Mouse (Mus musculus): Measurements from ENCODE around the gene Zfp106. TPM values are rescaled to one million over a fixed set of nuclear protein-coding genes. Genes with fewer than 3 reads are reported as not detected.

The Zfp106 gene
- polyA plus RNA-seq (2012; rRNA removed), result 80.4 and 87.6 TPM in 2 replicates

- TF ChIP-seq CTCF (IDR thresholded peaks at IDR 0.05; ENCODE audit: borderline replicate concordance, control insufficient read depth, extremely low read depth, insufficient read depth, low read length, poor library complexity) (0 out of 2 replicates have a peak, but pooled peaks have one; percentile 18), POLR2A (IDR thresholded peaks at IDR 0.05; ENCODE audit: control insufficient read depth, extremely low read depth, insufficient read depth, low read length, poor library complexity) (peak; percentile 76)
- Histone ChIP-seq H3K4me3 (ENCODE audit: control insufficient read depth, insufficient read depth, low read length) (peak within 1 kb of the TSS; percentile 98), H3K36me3 (ENCODE audit: control insufficient read depth, insufficient read depth, low read length) (no peaks in the 10 kb centered on the region), H3K27ac (ENCODE audit: control insufficient read depth, insufficient read depth, low read length) (no peak within 1 kb of the TSS), H3K4me1 (replicated peaks; ENCODE audit: control insufficient read depth, insufficient read depth, low read length) (peaks cover 4% of the 10 kb centered on the region; the same call in 1 of the 2 replicates), H3K27me3 (ENCODE audit: control insufficient read depth, insufficient read depth, low read length) (no peaks in the 10 kb centered on the region)
- peak; percentile 88 for DNase-seq
- WGBS, result under 1% methylated on average over 50 of the region's 50 CpGs
Measured at GRCm38 (mm10) chr2:120563235-120563990, at the start of gene Zfp106. Gene Zfp106 (minus strand): TSS chr2:120563843.

- peaks cover 3% of the 10 kb centered on the region for H3K36me3 ChIP-seq (ENCODE audit: control insufficient read depth, insufficient read depth, low read length)
- peak; percentile 94 for DNase-seq
- H3K4me3 ChIP-seq (ENCODE audit: control insufficient read depth, insufficient read depth, low read length), result peak within 1 kb of the TSS; percentile 88
- TF ChIP-seq POLR2A (IDR thresholded peaks at IDR 0.05; ENCODE audit: control insufficient read depth, extremely low read depth, insufficient read depth, low read length, poor library complexity) (peak; percentile 85), CTCF (IDR thresholded peaks at IDR 0.05; ENCODE audit: borderline replicate concordance, control insufficient read depth, extremely low read depth, insufficient read depth, low read length, poor library complexity) (0 out of 2 replicates have a peak, but pooled peaks have one; percentile 14)
- H3K27ac ChIP-seq (ENCODE audit: control insufficient read depth, insufficient read depth, low read length), result peak within 1 kb of the TSS; percentile 21; the same call in 1 of the 2 replicates
- H3K27me3 ChIP-seq (ENCODE audit: control insufficient read depth, insufficient read depth, low read length), result no peaks in the 10 kb centered on the region
- 0 out of 2 replicates have a peak, but pooled peaks cover 3% of the 10 kb centered on the region for H3K4me1 ChIP-seq (replicated peaks; ENCODE audit: control insufficient read depth, insufficient read depth, low read length)
- WGBS, result under 1% methylated on average over 52 of the region's 52 CpGs
Measured at GRCm38 (mm10) chr2:120608830-120609723, 45.4 kb upstream of the Zfp106 start, which contains the start of the genes Haus2 and Lrrc57. Gene Haus2 (plus strand): TSS chr2:120609383. Gene Lrrc57 (minus strand): TSS chr2:120609520.

- H3K27ac ChIP-seq (ENCODE audit: control insufficient read depth, insufficient read depth, low read length), result no peak overlapping the region
- DNase-seq, result peak; percentile 21
- WGBS, result 97% methylated on average over 6 of the region's 6 CpGs
- 0 out of 2 replicates have a peak, but pooled peaks cover 3% of the 10 kb centered on the region for H3K4me1 ChIP-seq (replicated peaks; ENCODE audit: control insufficient read depth, insufficient read depth, low read length)
- H3K36me3 ChIP-seq (ENCODE audit: control insufficient read depth, insufficient read depth, low read length), result peaks cover 5% of the 10 kb centered on the region; the same call in 1 of the 2 replicates
- TF ChIP-seq CTCF (IDR thresholded peaks at IDR 0.05; ENCODE audit: borderline replicate concordance, control insufficient read depth, extremely low read depth, insufficient read depth, low read length, poor library complexity) (no peak), POLR2A (IDR thresholded peaks at IDR 0.05; ENCODE audit: control insufficient read depth, extremely low read depth, insufficient read depth, low read length, poor library complexity) (no peak)
- no peak overlapping the region for H3K4me3 ChIP-seq (ENCODE audit: control insufficient read depth, insufficient read depth, low read length)
- H3K27me3 ChIP-seq (ENCODE audit: control insufficient read depth, insufficient read depth, low read length), result no peaks in the 10 kb centered on the region
Measured at GRCm38 (mm10) chr2:120606021-120606690, 42.5 kb upstream of the Zfp106 start.

DNA sequence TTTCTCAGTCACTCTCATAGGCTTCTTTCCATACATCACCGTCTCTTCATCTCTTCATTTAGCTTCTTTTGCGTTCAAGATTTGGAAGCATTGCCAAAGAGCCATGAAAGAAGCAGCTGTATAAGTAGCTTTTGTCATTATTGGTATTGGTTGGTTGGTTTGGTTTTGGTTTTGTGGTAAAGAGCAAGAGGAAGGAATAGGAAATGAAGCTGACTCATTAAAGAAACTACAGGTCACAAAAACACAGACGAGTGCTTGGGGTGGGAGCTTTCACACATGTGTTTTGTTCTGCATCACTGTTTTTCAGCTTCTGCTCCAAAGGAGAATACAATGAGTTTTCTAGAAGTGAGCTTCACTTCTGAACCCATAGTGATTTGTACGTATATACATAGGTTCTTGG lies 35.9 kb upstream of the Zfp106 start:
- no peaks in the 10 kb centered on the region for H3K4me1 ChIP-seq (replicated peaks; ENCODE audit: control insufficient read depth, insufficient read depth, low read length)
- DNase-seq, result no peak
- peaks cover 49% of the 10 kb centered on the region for H3K36me3 ChIP-seq (ENCODE audit: control insufficient read depth, insufficient read depth, low read length)
- TF ChIP-seq POLR2A (IDR thresholded peaks at IDR 0.05; ENCODE audit: control insufficient read depth, extremely low read depth, insufficient read depth, low read length, poor library complexity) (no peak), CTCF (IDR thresholded peaks at IDR 0.05; ENCODE audit: borderline replicate concordance, control insufficient read depth, extremely low read depth, insufficient read depth, low read length, poor library complexity) (no peak)
- 43% methylated on average over 4 of the region's 4 CpGs for WGBS
- H3K27ac ChIP-seq (ENCODE audit: control insufficient read depth, insufficient read depth, low read length), result no peak overlapping the region
- H3K27me3 ChIP-seq (ENCODE audit: control insufficient read depth, insufficient read depth, low read length), result no peaks in the 10 kb centered on the region
- H3K4me3 ChIP-seq (ENCODE audit: control insufficient read depth, insufficient read depth, low read length), result no peak overlapping the region

DNA sequence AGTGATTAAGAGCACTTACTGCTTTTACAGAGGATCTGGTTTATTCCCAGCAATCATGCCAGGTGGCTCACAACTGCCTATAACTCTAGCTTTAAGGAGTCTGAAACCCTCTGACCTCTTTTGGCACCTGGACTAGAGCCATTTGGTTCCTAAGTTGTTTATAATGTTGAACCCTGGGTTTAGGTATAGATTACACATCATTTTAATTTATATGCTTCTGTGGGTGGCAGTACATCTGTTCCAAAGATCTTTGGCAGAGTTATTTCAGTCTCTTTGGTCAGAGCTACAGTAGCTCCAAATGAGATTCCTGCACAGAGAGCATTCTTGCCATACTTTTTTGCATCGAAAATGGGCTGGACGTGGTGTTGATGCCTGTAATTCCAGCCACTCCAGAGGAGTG lies 34.1 kb upstream of the Zfp106 start:
- TF ChIP-seq CTCF (IDR thresholded peaks at IDR 0.05; ENCODE audit: borderline replicate concordance, control insufficient read depth, extremely low read depth, insufficient read depth, low read length, poor library complexity) (no peak), POLR2A (IDR thresholded peaks at IDR 0.05; ENCODE audit: control insufficient read depth, extremely low read depth, insufficient read depth, low read length, poor library complexity) (no peak)
- H3K27me3 ChIP-seq (ENCODE audit: control insufficient read depth, insufficient read depth, low read length), result no peaks in the 10 kb centered on the region
- H3K36me3 ChIP-seq (ENCODE audit: control insufficient read depth, insufficient read depth, low read length), result peaks cover 45% of the 10 kb centered on the region
- H3K27ac ChIP-seq (ENCODE audit: control insufficient read depth, insufficient read depth, low read length), result no peak overlapping the region
- no peak overlapping the region for H3K4me3 ChIP-seq (ENCODE audit: control insufficient read depth, insufficient read depth, low read length)
- WGBS, result 99% methylated on average over 2 of the region's 2 CpGs
- DNase-seq, result no peak
- no peaks in the 10 kb centered on the region for H3K4me1 ChIP-seq (replicated peaks; ENCODE audit: control insufficient read depth, insufficient read depth, low read length)
